Mouse (Mus musculus): ENCODE data around the gene Snrpg. TPM values are rescaled to one million over a fixed set of nuclear protein-coding genes. Genes with fewer than 3 reads are reported as not detected.

Snrpg gene
- polyA plus RNA-seq, 1 experiment = 62.2 TPM

- 6% methylated on average over 10 of the region's 10 CpGs for WGBS
- peaks cover 3% of the 10 kb centered on the region; the same call in 1 of the 2 replicates for H3K4me1 ChIP-seq (ENCODE audit: control insufficient read depth, insufficient read depth, low read length)
- no peak for DNase-seq
- H3K4me3 ChIP-seq (replicated peaks; ENCODE audit: insufficient read depth, low read depth, low read length) = peak overlapping the region; percentile 87
- H3K27ac ChIP-seq (ENCODE audit: insufficient read depth, low read length) = peak overlapping the region; percentile 26
- no peak for TF ChIP-seq CTCF (IDR thresholded peaks at IDR 0.05; ENCODE audit: borderline replicate concordance, insufficient read depth, low read depth, low read length)
- TF ChIP-seq POLR2A (IDR thresholded peaks at IDR 0.05; ENCODE audit: borderline replicate concordance, insufficient read depth, low read length) = no peak
- H3K27me3 ChIP-seq (ENCODE audit: control insufficient read depth, insufficient read depth, low read length) = no peaks in the 10 kb centered on the region
These were observed 24.9 kb downstream of the Snrpg start for GRCm38 (mm10) chr6:86395969-86396368.

- peak within 1 kb of the TSS; percentile 87 for H3K4me3 ChIP-seq (replicated peaks; ENCODE audit: insufficient read depth, low read depth, low read length)
- DNase-seq = peak; percentile 90 to 93
- under 1% methylated on average over 51 of the region's 51 CpGs for WGBS
- no peaks in the 10 kb centered on the region for H3K27me3 ChIP-seq (ENCODE audit: control insufficient read depth, insufficient read depth, low read length)
- TF ChIP-seq POLR2A (IDR thresholded peaks at IDR 0.05; ENCODE audit: borderline replicate concordance, insufficient read depth, low read length) (peak; percentile 91), CTCF (IDR thresholded peaks at IDR 0.05; ENCODE audit: borderline replicate concordance, insufficient read depth, low read depth, low read length) (no peak)
- peaks cover 3% of the 10 kb centered on the region; the same call in 1 of the 2 replicates for H3K4me1 ChIP-seq (ENCODE audit: control insufficient read depth, insufficient read depth, low read length)
- peak within 1 kb of the TSS; percentile 78 for H3K27ac ChIP-seq (ENCODE audit: insufficient read depth, low read length)
These were observed 25.6 kb downstream of the Snrpg start, which contains the start of gene Pcyox1 for GRCm38 (mm10) chr6:86396581-86397256. Pcyox1 (minus strand) TSS chr6:86397154.

GRCm38 (mm10) chr6:86397257-86397980, 26.3 kb downstream of the Snrpg start:
- peaks cover 3% of the 10 kb centered on the region; the same call in 1 of the 2 replicates for H3K4me1 ChIP-seq (ENCODE audit: control insufficient read depth, insufficient read depth, low read length)
- TF ChIP-seq CTCF (IDR thresholded peaks at IDR 0.05; ENCODE audit: borderline replicate concordance, insufficient read depth, low read depth, low read length) = no peak
- TF ChIP-seq POLR2A (IDR thresholded peaks at IDR 0.05; ENCODE audit: borderline replicate concordance, insufficient read depth, low read length) = no peak
- no peak overlapping the region for H3K27ac ChIP-seq (ENCODE audit: insufficient read depth, low read length)

GRCm38 (mm10) chr6:86398986-86399385, 27.9 kb downstream of the Snrpg start:
- Histone ChIP-seq H3K4me3 (replicated peaks; ENCODE audit: insufficient read depth, low read depth, low read length) (no peak overlapping the region), H3K27ac (ENCODE audit: insufficient read depth, low read length) (no peak overlapping the region), H3K4me1 (ENCODE audit: control insufficient read depth, insufficient read depth, low read length) (peaks cover 3% of the 10 kb centered on the region; the same call in 1 of the 2 replicates), H3K27me3 (ENCODE audit: control insufficient read depth, insufficient read depth, low read length) (no peaks in the 10 kb centered on the region)
- 64% methylated on average over 2 of the region's 2 CpGs for WGBS
- DNase-seq = no peak
- TF ChIP-seq POLR2A (IDR thresholded peaks at IDR 0.05; ENCODE audit: borderline replicate concordance, insufficient read depth, low read length) (no peak), CTCF (IDR thresholded peaks at IDR 0.05; ENCODE audit: borderline replicate concordance, insufficient read depth, low read depth, low read length) (no peak)

More at GRCm38 (mm10) chr6:86397257-86397980, 26.3 kb downstream of the Snrpg start:
- peak overlapping the region; percentile 87 for H3K4me3 ChIP-seq (replicated peaks; ENCODE audit: insufficient read depth, low read depth, low read length)
- WGBS = 3% methylated on average over 14 of the region's 14 CpGs
- no peaks in the 10 kb centered on the region for H3K27me3 ChIP-seq (ENCODE audit: control insufficient read depth, insufficient read depth, low read length)
- DNase-seq = no peak

- H3K27ac ChIP-seq (ENCODE audit: insufficient read depth, low read length) = no peak overlapping the region
- H3K27me3 ChIP-seq (ENCODE audit: control insufficient read depth, insufficient read depth, low read length) = no peaks in the 10 kb centered on the region
- H3K4me1 ChIP-seq (ENCODE audit: control insufficient read depth, insufficient read depth, low read length) = peaks cover 2% of the 10 kb centered on the region; the same call in 1 of the 2 replicates
- TF ChIP-seq CTCF (IDR thresholded peaks at IDR 0.05; ENCODE audit: borderline replicate concordance, insufficient read depth, low read depth, low read length) = no peak
- WGBS = 85% methylated on average over 2 of the region's 2 CpGs
- DNase-seq = no peak
- H3K4me3 ChIP-seq (replicated peaks; ENCODE audit: insufficient read depth, low read depth, low read length) = no peak overlapping the region
These were observed 28.9 kb downstream of the Snrpg start for GRCm38 (mm10) chr6:86399995-86400394.

- WGBS = 15% methylated on average over 9 of the region's 9 CpGs
- H3K4me3 ChIP-seq (replicated peaks; ENCODE audit: insufficient read depth, low read depth, low read length) = no peak overlapping the region
- H3K27me3 ChIP-seq (ENCODE audit: control insufficient read depth, insufficient read depth, low read length) = no peaks in the 10 kb centered on the region
- TF ChIP-seq CTCF (IDR thresholded peaks at IDR 0.05; ENCODE audit: borderline replicate concordance, insufficient read depth, low read depth, low read length) (peak; percentile 42; the same call in 1 of the 2 replicates), POLR2A (IDR thresholded peaks at IDR 0.05; ENCODE audit: borderline replicate concordance, insufficient read depth, low read length) (no peak)
- H3K27ac ChIP-seq (ENCODE audit: insufficient read depth, low read length) = no peak overlapping the region
- no peaks in the 10 kb centered on the region; the same call in 1 of the 2 replicates for H3K4me1 ChIP-seq (ENCODE audit: control insufficient read depth, insufficient read depth, low read length)
- DNase-seq = peak; percentile 53 to 58
These were observed 29.9 kb downstream of the Snrpg start for GRCm38 (mm10) chr6:86400972-86401371.

- WGBS = 33% methylated on average over 12 of the region's 12 CpGs
- no peak for TF ChIP-seq POLR2A (IDR thresholded peaks at IDR 0.05; ENCODE audit: borderline replicate concordance, insufficient read depth, low read length)
- DNase-seq = no peak
- no peaks in the 10 kb centered on the region for H3K27me3 ChIP-seq (ENCODE audit: control insufficient read depth, insufficient read depth, low read length)
- peak overlapping the region; percentile 92 for H3K4me3 ChIP-seq (replicated peaks; ENCODE audit: insufficient read depth, low read depth, low read length)
- no peaks in the 10 kb centered on the region; the same call in 1 of the 2 replicates for H3K4me1 ChIP-seq (ENCODE audit: control insufficient read depth, insufficient read depth, low read length)
- no peak overlapping the region for H3K27ac ChIP-seq (ENCODE audit: insufficient read depth, low read length)
These were observed 31.8 kb downstream of the Snrpg start for GRCm38 (mm10) chr6:86402681-86403607.
